Mouse (Mus musculus): ENCODE results near the gene Camk1d. TPM values are rescaled to one million over a fixed set of nuclear protein-coding genes. Genes with fewer than 3 reads are reported as not detected.

Camk1d gene
- total and polyA plus RNA-seq, 3 experiments, result 2.6 to 10.8 (median 6.8) TPM

- Histone ChIP-seq H3K36me3 (replicated peaks) (no peaks in the 10 kb centered on the region), H3K27me3 (ENCODE audit: insufficient read depth, low read length) (peaks cover 14% of the 10 kb centered on the region), H3K9me3 (replicated peaks) (no peaks in the 10 kb centered on the region), H3K4me3 (ENCODE audit: low read depth, low read length) (no peak overlapping the region), H3K4me1 (ENCODE audit: insufficient read depth, low read depth, low read length) (peaks cover 28% of the 10 kb centered on the region)
- ATAC-seq (ENCODE audit: extremely low read depth, insufficient number of reproducible peaks, low FRiP score, poor library complexity, severe bottlenecking) (no peak), DNase-seq (ENCODE audit: low spot score) (no peak)
- TF ChIP-seq GATA1 (IDR thresholded peaks at IDR 0.05; ENCODE audit: borderline replicate concordance, low read length) (no peak), GATA2 (IDR thresholded peaks at IDR 0.05; ENCODE audit: borderline replicate concordance, low read depth, low read length) (no peak), TAL1 (conservative IDR thresholded peaks at IDR 0.05; ENCODE audit: low read depth, low read length) (no peak), POLR2AphosphoS5 (IDR thresholded peaks at IDR 0.05; ENCODE audit: insufficient replicate concordance, low read depth, low read length) (no peak), CTCF (IDR thresholded peaks at IDR 0.05; ENCODE audit: low read depth, low read length) (no peak)
These were observed 114.6 kb downstream of the Camk1d start for GRCm38 (mm10) chr2:5599713-5600112.

DNA sequence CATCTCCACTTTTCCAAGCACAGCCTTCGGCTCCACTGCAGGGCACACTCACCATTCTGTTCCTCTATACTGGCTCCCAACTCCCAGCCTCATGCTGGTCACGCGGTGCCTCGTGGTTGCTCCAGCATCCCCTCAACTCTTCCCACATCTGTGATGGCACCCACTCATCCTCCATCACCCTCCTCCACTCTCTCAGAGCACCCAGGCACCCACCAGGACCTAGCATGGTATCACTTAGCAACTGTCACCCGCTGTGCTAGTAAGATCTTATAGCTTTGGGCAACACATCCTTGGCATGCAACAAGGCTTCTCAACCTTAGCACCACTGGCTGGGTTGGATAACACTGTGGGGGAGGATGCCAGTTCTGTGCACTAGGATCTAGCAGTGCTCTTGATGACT, 115.8 kb downstream of the Camk1d start:
- peaks cover 28% of the 10 kb centered on the region for H3K4me1 ChIP-seq (ENCODE audit: insufficient read depth, low read depth, low read length)
- no peaks in the 10 kb centered on the region for H3K36me3 ChIP-seq (replicated peaks)
- H3K4me3 ChIP-seq (ENCODE audit: low read depth, low read length), result no peak overlapping the region
- H3K9me3 ChIP-seq (replicated peaks), result no peaks in the 10 kb centered on the region
- ATAC-seq (ENCODE audit: extremely low read depth, insufficient number of reproducible peaks, low FRiP score, poor library complexity, severe bottlenecking) (no peak), DNase-seq (ENCODE audit: low spot score) (no peak)
- peaks cover 16% of the 10 kb centered on the region for H3K27me3 ChIP-seq (ENCODE audit: insufficient read depth, low read length)
- TF ChIP-seq CTCF (IDR thresholded peaks at IDR 0.05; ENCODE audit: low read depth, low read length), result no peak
- TF ChIP-seq GATA1 (IDR thresholded peaks at IDR 0.05; ENCODE audit: borderline replicate concordance, low read length), result no peak

- Histone ChIP-seq H3K9me3 (replicated peaks) (no peaks in the 10 kb centered on the region), H3K36me3 (replicated peaks) (no peaks in the 10 kb centered on the region), H3K4me1 (ENCODE audit: insufficient read depth, low read depth, low read length) (peaks cover 28% of the 10 kb centered on the region), H3K27me3 (ENCODE audit: insufficient read depth, low read length) (peaks cover 18% of the 10 kb centered on the region), H3K4me3 (ENCODE audit: low read depth, low read length) (no peak overlapping the region)
- TF ChIP-seq POLR2AphosphoS5 (IDR thresholded peaks at IDR 0.05; ENCODE audit: insufficient replicate concordance, low read depth, low read length) (no peak), GATA1 (IDR thresholded peaks at IDR 0.05; ENCODE audit: borderline replicate concordance, low read length) (no peak), TAL1 (conservative IDR thresholded peaks at IDR 0.05; ENCODE audit: low read depth, low read length) (no peak), GATA2 (IDR thresholded peaks at IDR 0.05; ENCODE audit: borderline replicate concordance, low read depth, low read length) (no peak), CTCF (IDR thresholded peaks at IDR 0.05; ENCODE audit: low read depth, low read length) (no peak)
- no peak for DNase-seq (ENCODE audit: low spot score)
- no peak for ATAC-seq (ENCODE audit: extremely low read depth, insufficient number of reproducible peaks, low FRiP score, poor library complexity, severe bottlenecking)
These were observed 117.4 kb downstream of the Camk1d start for GRCm38 (mm10) chr2:5596882-5597281.

DNA sequence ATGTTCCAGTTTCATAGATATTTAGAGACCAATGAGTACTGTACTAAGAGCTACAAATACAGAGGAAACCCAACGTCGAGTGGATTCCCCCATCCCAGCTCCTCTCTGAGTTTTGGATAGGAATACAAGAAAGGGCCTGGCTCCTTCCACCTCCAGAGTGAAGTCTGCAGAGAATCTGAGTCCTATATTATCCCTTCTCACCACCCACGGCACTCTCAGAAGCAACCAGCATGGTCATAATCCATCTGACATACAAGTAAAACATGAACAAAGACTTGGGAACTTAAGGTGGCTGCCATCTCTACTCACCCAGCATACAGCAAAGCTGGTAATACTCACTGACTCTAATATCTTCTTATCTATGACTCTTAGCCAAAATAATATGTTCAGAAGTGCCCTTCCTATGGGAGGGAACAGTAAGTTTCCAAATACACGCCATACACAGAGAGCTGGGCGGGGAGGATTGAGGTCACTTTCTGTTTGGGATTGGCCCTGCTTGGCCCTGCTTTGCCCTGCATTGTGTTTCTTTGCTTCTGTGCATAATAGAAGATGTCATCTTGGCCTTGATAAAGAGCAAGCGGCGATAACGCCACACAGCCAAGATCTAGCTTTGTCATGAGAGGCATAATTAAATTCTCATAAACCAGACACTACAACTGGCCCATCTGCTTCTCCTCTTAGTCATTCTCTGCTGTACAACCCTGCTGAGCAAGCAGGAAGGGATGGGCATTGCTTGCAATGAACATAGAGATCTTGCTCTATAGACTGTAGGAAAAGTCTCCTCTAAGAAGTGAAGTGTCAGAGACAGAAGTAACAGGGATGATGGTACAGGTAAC, 118.7 kb downstream of the Camk1d start:
- Histone ChIP-seq H3K9me3 (replicated peaks) (no peaks in the 10 kb centered on the region), H3K27me3 (ENCODE audit: insufficient read depth, low read length) (peaks cover 19% of the 10 kb centered on the region), H3K4me1 (ENCODE audit: insufficient read depth, low read depth, low read length) (peaks cover 18% of the 10 kb centered on the region), H3K36me3 (replicated peaks) (no peaks in the 10 kb centered on the region), H3K4me3 (ENCODE audit: low read depth, low read length) (no peak overlapping the region)
- TF ChIP-seq CTCF (IDR thresholded peaks at IDR 0.05; ENCODE audit: low read depth, low read length) (no peak), GATA2 (IDR thresholded peaks at IDR 0.05; ENCODE audit: borderline replicate concordance, low read depth, low read length) (no peak), POLR2AphosphoS5 (IDR thresholded peaks at IDR 0.05; ENCODE audit: insufficient replicate concordance, low read depth, low read length) (no peak), GATA1 (IDR thresholded peaks at IDR 0.05; ENCODE audit: borderline replicate concordance, low read length) (no peak), TAL1 (conservative IDR thresholded peaks at IDR 0.05; ENCODE audit: low read depth, low read length) (no peak)
- ATAC-seq (ENCODE audit: extremely low read depth, insufficient number of reproducible peaks, low FRiP score, poor library complexity, severe bottlenecking), result no peak
- DNase-seq (ENCODE audit: low spot score), result no peak

DNA sequence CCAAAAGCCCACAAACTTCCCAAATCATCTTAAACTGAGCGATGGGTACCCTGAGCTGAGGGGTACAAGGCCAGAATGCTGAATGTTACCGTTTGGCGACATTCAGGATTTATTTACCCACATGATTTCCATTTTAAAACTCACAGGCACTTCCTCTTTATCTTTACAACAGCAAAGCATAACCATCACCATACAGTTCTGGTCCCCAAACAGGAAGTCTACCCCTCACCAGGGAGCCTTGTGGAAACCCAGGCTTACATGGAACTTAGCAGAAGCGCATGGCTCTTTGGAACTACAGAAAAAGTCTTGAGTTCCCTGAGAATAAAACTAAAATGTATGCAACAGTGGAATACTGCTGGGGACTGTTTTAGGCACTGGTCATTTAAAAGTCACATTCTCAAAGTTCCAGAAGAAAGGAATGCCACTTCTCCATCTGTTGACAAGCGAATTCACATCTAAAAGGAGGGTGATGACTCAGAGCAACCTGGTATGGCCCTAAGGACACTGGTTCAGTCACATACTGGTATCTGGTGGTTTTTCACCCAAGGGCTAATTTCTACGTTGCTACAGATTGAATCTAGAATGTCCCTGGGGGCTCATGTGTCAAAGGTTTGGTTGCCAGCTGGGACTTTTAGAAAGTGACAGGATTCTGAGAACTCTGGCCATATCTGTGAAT, 121.7 kb downstream of the Camk1d start:
- H3K36me3 ChIP-seq (replicated peaks), result no peaks in the 10 kb centered on the region
- no peak for ATAC-seq (ENCODE audit: extremely low read depth, insufficient number of reproducible peaks, low FRiP score, poor library complexity, severe bottlenecking)
- peaks cover 11% of the 10 kb centered on the region for H3K27me3 ChIP-seq (ENCODE audit: insufficient read depth, low read length)
- H3K4me1 ChIP-seq (ENCODE audit: insufficient read depth, low read depth, low read length), result peaks cover 7% of the 10 kb centered on the region
- H3K4me3 ChIP-seq (ENCODE audit: low read depth, low read length), result no peak overlapping the region
- TF ChIP-seq GATA1 (IDR thresholded peaks at IDR 0.05; ENCODE audit: borderline replicate concordance, low read length) (no peak), TAL1 (conservative IDR thresholded peaks at IDR 0.05; ENCODE audit: low read depth, low read length) (no peak)
- H3K9me3 ChIP-seq (replicated peaks), result no peaks in the 10 kb centered on the region
- DNase-seq (ENCODE audit: low spot score), result no peak

DNA sequence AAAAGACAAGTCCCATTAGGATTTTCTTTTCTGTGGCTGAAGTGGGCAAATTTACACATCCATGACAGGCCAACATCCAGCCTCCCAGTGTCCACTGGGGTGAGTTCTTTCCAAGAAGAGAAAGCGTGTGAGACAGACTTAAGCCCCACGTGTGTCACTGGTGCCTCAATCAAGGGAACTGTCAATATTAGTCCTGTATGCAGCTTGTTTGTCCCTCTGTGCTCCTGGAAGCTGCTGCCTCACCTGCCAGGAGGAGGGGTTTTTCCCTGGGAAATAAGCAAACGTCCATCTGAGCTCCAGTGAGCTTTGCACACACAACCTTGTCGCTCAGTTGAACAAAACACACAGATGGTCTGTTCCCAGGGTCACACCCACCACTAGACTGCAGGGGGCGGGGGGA, 124.2 kb downstream of the Camk1d start:
- no peak for TF ChIP-seq TAL1 (conservative IDR thresholded peaks at IDR 0.05; ENCODE audit: low read depth, low read length)
- Histone ChIP-seq H3K36me3 (replicated peaks) (no peaks in the 10 kb centered on the region), H3K4me1 (ENCODE audit: insufficient read depth, low read depth, low read length) (peaks cover 3% of the 10 kb centered on the region; the same call in 1 of the 2 replicates), H3K4me3 (ENCODE audit: low read depth, low read length) (no peak overlapping the region), H3K27me3 (ENCODE audit: insufficient read depth, low read length) (peaks cover 8% of the 10 kb centered on the region; the same call in 1 of the 2 replicates), H3K9me3 (replicated peaks) (no peaks in the 10 kb centered on the region)
- ATAC-seq (ENCODE audit: extremely low read depth, insufficient number of reproducible peaks, low FRiP score, poor library complexity, severe bottlenecking) (no peak), DNase-seq (ENCODE audit: low spot score) (no peak)
